Mouse (Mus musculus) small intestine, adult 2 months (tissue): ENCODE results near the gene Gm17490. TPM values are rescaled to one million over a fixed set of nuclear protein-coding genes. Genes with fewer than 3 reads are reported as not detected.

Source experiments
- H3K27ac ChIP-seq: fragments of 200-500 bp; 2 replicates; pipeline ENCODE4 v1.5.1; 2012; ENCODE audit warnings: low read depth, low read length, control low read depth, inconsistent platforms; ENCODE audit not compliant: insufficient read depth
- H3K27me3 ChIP-seq: fragments of 200-500 bp; 2 replicates; pipeline ENCODE4 v1.6.1; 2012; ENCODE audit warnings: mild to moderate bottlenecking, moderate library complexity, low read length, inconsistent platforms; ENCODE audit not compliant: control insufficient read depth, insufficient read depth
- H3K36me3 ChIP-seq: fragments of 200-500 bp; 2 replicates; pipeline ENCODE4 v1.6.1; 2012; ENCODE audit warnings: mild to moderate bottlenecking, low read length, control low read depth, inconsistent platforms; ENCODE audit not compliant: control insufficient read depth, insufficient read depth
- H3K4me1 ChIP-seq: fragments of 200-500 bp; 2 replicates; pipeline ENCODE4 v1.6.1; 2012; ENCODE audit warnings: low read length, inconsistent platforms, mixed read lengths; ENCODE audit not compliant: control insufficient read depth, insufficient read depth, insufficient read length
- H3K4me3 ChIP-seq: fragments of 200-500 bp; 2 replicates; pipeline ENCODE4 v1.5.1; 2012; ENCODE audit warnings: low read depth, mild to moderate bottlenecking, control low read depth, inconsistent platforms, low read length, moderate library complexity
- CTCF ChIP-seq: fragments of 200-500 bp; IDR thresholded peaks from 2 replicates; pipeline ENCODE4 v1.5.1; 2012; ENCODE audit warnings: low read depth, mild to moderate bottlenecking, control low read depth, inconsistent platforms, low read length, moderate library complexity, mixed read lengths; ENCODE audit not compliant: insufficient replicate concordance, insufficient read length; ENCODE audit errors: extremely low read depth
- POLR2A ChIP-seq: fragments of 200-500 bp; IDR thresholded peaks from 2 replicates; pipeline ENCODE4 v1.6.1; 2012; ENCODE audit warnings: low read depth, mild to moderate bottlenecking, control low read depth, inconsistent platforms, low read length, moderate library complexity
- WGBS: fragments of 180-500 bp; shearing (Covaris S2); methylation state at CpG from one replicate; pipeline ENCODE4 v1.1.7; 2018; 5-methylcytosine and 5-hydroxymethylcytosine counted together
- polyA plus RNA-seq: library from polyadenylated mRNA; depleted of rRNA; stranded (reverse); fragments of >200 nt; gene quantifications from 2 replicates; pipeline ENCODE4 v1.2.3, GENCODE M21; 2012

The Gm17490 gene
- polyA plus RNA-seq, 1 experiment = not detected

DNA sequence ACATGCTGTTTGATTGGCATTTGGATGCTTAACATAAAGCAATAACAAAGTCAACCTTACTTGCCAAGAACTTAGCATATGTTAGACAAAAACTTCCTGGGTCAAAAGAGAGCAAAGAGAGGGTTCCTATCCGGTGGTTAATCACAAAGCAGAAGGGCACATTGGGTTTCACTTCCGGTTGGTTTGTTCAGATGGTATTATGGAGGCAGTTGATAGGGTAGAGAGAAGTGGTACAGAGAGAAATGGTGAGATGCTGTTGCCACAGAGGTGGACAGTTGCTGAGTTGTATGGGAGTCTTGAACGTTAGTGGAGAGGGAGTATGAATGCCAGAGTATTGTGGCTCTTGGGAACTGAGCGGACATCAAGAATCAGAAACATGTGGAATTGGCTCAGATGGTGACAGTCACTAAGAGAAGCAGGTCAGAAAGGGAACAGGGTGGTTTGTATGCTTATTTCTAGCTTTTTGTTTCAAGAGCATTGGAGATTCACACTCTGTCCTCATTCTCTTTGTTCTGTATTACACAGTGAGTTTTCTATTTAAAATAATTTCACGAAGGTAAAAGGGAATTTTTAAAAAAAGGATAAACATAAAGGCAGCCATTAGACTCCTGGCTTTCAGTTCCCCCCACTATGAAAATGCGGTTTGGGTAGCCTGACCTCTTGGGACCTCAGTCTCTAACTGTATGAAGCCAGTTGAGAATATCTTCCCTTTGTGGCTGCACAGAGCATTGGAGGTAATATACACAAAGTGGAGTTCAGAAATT, 36.3 kb upstream of the Gm17490 start:
- no peak overlapping the region for H3K4me3 ChIP-seq
- WGBS = 74% methylated on average over 6 of the region's 6 CpGs
- H3K36me3 ChIP-seq = no peaks in the 10 kb centered on the region
- no peaks in the 10 kb centered on the region for H3K4me1 ChIP-seq
- TF ChIP-seq POLR2A = no peak
- H3K27me3 ChIP-seq = no peaks in the 10 kb centered on the region
- H3K27ac ChIP-seq = no peak overlapping the region

DNA sequence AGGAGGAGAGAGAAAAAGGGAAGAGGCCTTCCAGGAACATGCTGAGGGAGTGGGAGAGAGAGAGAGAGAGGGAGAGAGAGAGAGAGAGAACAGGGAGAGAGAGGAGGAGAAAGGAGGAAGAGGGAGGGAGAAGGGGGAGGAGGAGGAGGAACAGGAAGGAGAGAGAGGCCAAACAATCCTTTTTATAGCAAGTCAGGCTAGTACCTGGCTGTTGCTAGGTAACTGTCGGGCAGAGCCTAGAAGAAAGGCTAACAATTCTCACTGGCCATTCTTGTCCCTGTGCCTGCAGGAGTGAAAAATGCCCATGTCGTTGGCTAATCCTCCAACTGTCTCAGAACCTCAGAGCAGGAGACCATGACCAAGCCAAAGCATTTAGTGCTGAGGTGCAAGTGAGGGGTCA, 33.2 kb upstream of the Gm17490 start:
- no peaks in the 10 kb centered on the region for H3K27me3 ChIP-seq
- H3K4me1 ChIP-seq = no peaks in the 10 kb centered on the region
- TF ChIP-seq CTCF (no peak), POLR2A (no peak)
- 10% methylated on average over 2 of the region's 2 CpGs for WGBS
- H3K36me3 ChIP-seq = no peaks in the 10 kb centered on the region
- no peak overlapping the region for H3K4me3 ChIP-seq
- H3K27ac ChIP-seq = no peak overlapping the region

DNA sequence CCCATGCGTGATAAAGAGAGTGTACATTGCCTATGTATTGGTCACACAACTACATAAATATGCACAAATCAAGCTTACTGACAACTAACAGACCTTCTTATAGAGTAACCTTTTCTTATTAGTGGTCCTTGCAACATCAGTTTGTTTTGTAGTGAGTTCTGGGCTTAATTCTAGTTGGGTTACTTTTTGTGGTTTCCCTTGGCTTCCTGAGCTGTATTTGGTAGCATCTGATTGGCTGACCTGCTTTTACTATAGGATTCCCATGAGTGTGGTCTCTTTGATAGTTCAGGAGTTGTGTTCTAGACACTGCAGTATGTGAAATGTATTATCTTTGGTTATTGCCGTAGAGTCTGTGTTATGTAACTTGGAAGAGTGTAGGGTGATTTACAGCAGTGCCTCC, 31.5 kb upstream of the Gm17490 start:
- WGBS = 77% methylated on average over 2 of the region's 2 CpGs
- Histone ChIP-seq H3K4me3 (no peak overlapping the region), H3K4me1 (no peaks in the 10 kb centered on the region), H3K27me3 (no peaks in the 10 kb centered on the region), H3K36me3 (no peaks in the 10 kb centered on the region), H3K27ac (no peak overlapping the region)
- TF ChIP-seq CTCF (no peak), POLR2A (no peak)

DNA sequence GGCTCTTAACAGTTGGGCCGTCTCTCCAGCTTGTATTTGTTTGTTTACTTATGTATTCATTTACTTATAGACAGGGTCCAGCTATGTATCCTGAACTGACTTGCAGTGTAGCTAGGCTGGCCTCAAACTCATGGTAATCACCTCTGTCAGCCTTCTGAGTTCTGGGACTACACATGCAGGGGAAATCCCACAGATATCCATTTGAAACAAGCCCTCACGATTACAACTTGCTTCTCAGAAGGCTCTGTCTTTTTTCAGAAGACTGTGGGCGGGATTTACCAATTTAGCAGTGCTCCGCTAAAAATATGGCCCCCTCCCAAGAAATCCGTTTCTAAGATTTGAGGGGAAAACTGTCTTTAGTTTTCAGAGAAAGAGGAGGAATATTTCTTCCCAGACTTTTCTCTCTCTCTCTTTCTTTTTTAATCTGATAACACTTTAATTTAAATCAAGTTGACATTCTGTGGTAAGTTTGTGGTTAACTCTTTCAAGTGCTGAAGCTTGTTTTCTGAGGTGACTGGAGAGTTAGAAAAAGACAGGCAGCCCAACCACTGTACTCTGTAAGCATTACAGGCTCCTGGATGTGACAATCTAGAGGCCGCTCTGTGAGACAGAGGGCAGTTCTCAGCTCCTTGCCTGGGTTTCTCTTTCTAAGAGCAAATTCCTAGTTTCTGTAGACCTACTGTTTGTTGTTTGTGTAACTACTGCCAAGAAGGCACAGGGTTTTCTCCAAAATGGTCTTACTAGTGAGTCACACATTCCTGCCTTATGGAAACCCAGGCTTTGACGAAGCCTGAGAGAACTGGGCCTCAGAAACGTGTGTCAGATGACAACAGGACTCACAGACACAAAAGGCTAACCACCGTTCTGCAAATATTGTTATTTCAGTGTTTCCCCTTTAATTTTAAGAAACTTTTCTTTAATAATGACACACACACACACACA, 29.2 kb upstream of the Gm17490 start:
- Histone ChIP-seq H3K4me1 (peaks cover 13% of the 10 kb centered on the region; the same call in 1 of the 2 replicates), H3K4me3 (no peak overlapping the region), H3K36me3 (no peaks in the 10 kb centered on the region), H3K27me3 (no peaks in the 10 kb centered on the region), H3K27ac (no peak overlapping the region)
- WGBS = 59% methylated on average over 9 of the region's 9 CpGs
- TF ChIP-seq POLR2A (no peak), CTCF (no peak)

DNA sequence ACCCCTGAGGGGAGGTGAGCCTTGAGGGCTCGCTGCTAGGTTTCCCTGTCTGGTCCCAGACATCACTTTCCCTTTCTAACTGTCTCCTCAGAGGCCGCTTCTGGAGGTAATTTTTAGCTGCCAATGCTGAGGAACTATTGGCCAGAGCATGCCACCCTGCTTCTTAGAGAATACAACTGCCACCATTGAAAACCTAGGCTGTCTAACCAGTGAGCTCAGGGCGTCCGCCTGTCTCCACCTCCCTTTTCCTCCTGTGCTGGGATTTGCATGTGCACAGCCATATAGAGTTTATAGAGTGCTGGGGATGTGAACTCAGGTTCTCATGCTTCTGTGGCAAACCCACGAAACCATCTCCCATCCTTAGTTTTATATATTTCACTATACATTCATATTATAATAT, 27.7 kb upstream of the Gm17490 start:
- 79% methylated on average over 5 of the region's 5 CpGs for WGBS
- peaks cover 13% of the 10 kb centered on the region; the same call in 1 of the 2 replicates for H3K4me1 ChIP-seq
- no peak overlapping the region for H3K4me3 ChIP-seq
- no peaks in the 10 kb centered on the region for H3K27me3 ChIP-seq
- no peak overlapping the region for H3K27ac ChIP-seq
- H3K36me3 ChIP-seq = no peaks in the 10 kb centered on the region
- no peak for TF ChIP-seq POLR2A
- TF ChIP-seq CTCF = no peak

DNA sequence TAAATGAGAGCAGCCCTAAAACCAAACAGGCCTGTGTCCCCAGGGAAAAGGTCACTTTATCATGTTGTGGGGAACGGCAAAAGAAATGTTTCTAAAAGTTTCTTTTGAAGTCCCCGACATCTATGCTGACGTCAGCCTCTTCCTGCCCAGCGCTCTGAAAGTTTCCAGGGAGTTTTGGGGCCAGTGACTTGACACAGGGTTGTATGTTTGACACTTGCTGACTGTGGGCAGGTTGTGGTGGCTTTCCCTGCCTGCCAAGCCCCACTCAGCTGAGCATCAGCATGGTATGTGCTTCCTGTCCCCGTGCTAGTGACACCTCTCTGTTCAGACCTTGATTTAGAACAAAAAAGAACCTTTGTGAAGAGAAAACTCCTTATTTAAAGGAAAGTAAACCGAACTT, 27.3 kb upstream of the Gm17490 start:
- H3K4me3 ChIP-seq = no peak overlapping the region
- H3K4me1 ChIP-seq = peaks cover 13% of the 10 kb centered on the region; the same call in 1 of the 2 replicates
- TF ChIP-seq CTCF (no peak), POLR2A (no peak)
- WGBS = 43% methylated on average over 6 of the region's 6 CpGs
- H3K36me3 ChIP-seq = no peaks in the 10 kb centered on the region
- H3K27ac ChIP-seq = no peak overlapping the region
- no peaks in the 10 kb centered on the region for H3K27me3 ChIP-seq

DNA sequence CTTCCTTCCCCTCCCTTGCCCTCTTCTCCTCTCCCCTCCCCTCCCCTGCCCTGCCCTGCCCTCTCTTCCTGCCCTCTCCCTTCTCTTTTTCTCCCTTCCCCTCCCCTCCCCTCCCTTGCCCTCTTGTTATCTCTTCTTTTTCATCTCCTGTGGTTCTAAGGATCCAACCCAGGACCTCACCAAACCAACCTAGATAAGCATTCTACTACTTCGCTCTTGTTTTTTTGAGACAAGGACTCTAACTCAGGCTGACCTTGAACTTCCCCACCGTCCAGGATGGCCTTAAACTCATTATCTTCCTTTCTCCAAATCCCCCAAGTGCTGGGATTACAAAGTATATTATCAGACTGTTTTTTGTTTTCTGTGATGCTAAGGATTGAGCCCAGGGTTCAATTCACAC, 26.7 kb upstream of the Gm17490 start:
- 60% methylated on average over 2 of the region's 2 CpGs for WGBS

More for the DNA sequence above, 26.7 kb upstream of the Gm17490 start:
- Histone ChIP-seq H3K36me3 (no peaks in the 10 kb centered on the region), H3K27ac (no peak overlapping the region), H3K27me3 (no peaks in the 10 kb centered on the region), H3K4me3 (no peak overlapping the region), H3K4me1 (peaks cover 13% of the 10 kb centered on the region; the same call in 1 of the 2 replicates)
- TF ChIP-seq POLR2A = no peak
- TF ChIP-seq CTCF = no peak
